Mouse (Mus musculus): Measurements from ENCODE around the gene Plin1. TPM values are rescaled to one million over a fixed set of nuclear protein-coding genes. Genes with fewer than 3 reads are reported as not detected.

The Plin1 gene
- polyA plus RNA-seq, 1 experiment from 2014 or later: not detected

DNA sequence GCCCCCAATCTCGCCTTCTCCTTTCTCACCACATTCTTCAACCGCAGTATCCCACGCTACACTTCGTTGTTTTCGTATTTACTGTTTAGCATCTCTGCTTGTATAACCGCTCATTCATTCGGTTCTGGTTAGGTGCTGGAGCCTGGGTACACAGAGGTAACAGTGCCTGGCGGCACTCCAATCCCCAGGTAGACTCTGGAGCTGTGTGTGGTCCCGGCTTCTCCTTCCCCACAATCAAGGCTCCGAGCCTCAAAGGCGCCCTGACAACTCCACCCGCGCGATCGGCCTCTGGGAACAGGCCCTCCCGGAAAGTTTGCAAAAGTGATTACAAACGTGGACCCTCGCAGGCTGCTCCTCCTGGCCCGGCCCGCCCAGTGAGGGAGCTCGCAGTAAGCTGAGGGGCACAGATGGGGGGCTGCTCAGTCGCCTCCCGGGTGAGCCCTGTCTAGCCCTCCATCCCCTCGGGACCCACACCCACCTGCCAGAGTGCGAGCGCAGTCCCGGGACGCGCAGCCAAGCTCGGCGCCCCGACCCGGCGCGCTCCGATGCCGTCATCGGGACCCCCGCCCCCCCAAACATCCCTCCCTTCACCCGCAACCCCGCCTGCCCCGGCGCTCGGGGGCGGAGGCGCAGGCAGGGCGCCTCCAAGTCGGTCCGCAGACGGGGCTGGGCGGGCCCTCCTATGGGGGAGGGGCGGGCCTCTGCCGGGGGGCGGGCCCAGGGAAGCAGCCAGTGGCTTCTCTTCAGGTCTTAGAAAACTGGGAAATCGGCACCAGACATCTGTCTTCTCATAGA is 17.3 kb downstream of the Plin1 start, which contains the start of gene Kif7:
Gene Kif7, minus strand, starts transcription at position 534 of the 795 bp plus-strand sequence.
- Histone ChIP-seq H3K79me2 (ENCODE audit: inconsistent target) (no peaks in the 10 kb centered on the region), H3K27ac (no peak within 1 kb of the TSS), H3K4me3 (ENCODE audit: inconsistent target) (peak within 1 kb of the TSS; percentile 34), H3K36me3 (ENCODE audit: inconsistent target) (no peaks in the 10 kb centered on the region)
- WGBS (ENCODE audit: missing documents): 3% methylated on average over 44 of the region's 55 CpGs

- H3K27ac ChIP-seq: no peak overlapping the region
- H3K79me2 ChIP-seq (ENCODE audit: inconsistent target): no peaks in the 10 kb centered on the region
- H3K4me3 ChIP-seq (ENCODE audit: inconsistent target): no peak overlapping the region
- 85% methylated on average over 17 of the region's 17 CpGs for WGBS (ENCODE audit: missing documents)
- H3K36me3 ChIP-seq (ENCODE audit: inconsistent target): no peaks in the 10 kb centered on the region
Measured at GRCm38 (mm10) chr7:79710831-79711230, 21.9 kb downstream of the Plin1 start.

- WGBS (ENCODE audit: missing documents): 17% methylated on average over 53 of the region's 55 CpGs
- H3K27ac ChIP-seq: no peak overlapping the region
- no peaks in the 10 kb centered on the region for H3K36me3 ChIP-seq (ENCODE audit: inconsistent target)
- no peaks in the 10 kb centered on the region for H3K79me2 ChIP-seq (ENCODE audit: inconsistent target)
- no peak overlapping the region for H3K4me3 ChIP-seq (ENCODE audit: inconsistent target)
Measured at GRCm38 (mm10) chr7:79710130-79710607, 22.5 kb downstream of the Plin1 start.

GRCm38 (mm10) chr7:79705210-79705609 is 27.5 kb downstream of the Plin1 start:
- no peaks in the 10 kb centered on the region for H3K36me3 ChIP-seq (ENCODE audit: inconsistent target)
- no peak overlapping the region for H3K27ac ChIP-seq
- no peaks in the 10 kb centered on the region for H3K79me2 ChIP-seq (ENCODE audit: inconsistent target)
- WGBS (ENCODE audit: missing documents): 86% methylated on average over 5 of the region's 5 CpGs
- no peak overlapping the region for H3K4me3 ChIP-seq (ENCODE audit: inconsistent target)

DNA sequence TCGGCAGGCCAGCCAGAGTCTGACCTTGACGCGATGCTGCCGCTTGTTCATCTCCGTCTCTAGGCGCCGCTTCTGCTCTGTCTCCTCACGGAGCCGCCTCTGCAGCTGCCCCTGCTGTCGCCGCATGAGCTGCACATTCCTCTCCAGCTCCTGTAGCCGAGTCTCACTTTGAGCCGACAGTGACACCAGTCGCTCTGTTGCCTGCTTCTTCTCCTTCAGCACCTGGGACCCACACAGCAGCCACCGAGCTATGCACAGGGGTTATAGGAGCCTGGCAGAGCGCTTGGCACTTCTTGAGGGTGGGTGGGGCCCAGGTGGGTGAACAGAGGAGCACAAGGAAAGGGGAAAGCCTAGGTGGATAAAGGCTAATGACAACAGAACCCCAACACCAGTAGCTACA is 29.9 kb downstream of the Plin1 start:
- WGBS (ENCODE audit: missing documents): 96% methylated on average over 16 of the region's 16 CpGs

DNA sequence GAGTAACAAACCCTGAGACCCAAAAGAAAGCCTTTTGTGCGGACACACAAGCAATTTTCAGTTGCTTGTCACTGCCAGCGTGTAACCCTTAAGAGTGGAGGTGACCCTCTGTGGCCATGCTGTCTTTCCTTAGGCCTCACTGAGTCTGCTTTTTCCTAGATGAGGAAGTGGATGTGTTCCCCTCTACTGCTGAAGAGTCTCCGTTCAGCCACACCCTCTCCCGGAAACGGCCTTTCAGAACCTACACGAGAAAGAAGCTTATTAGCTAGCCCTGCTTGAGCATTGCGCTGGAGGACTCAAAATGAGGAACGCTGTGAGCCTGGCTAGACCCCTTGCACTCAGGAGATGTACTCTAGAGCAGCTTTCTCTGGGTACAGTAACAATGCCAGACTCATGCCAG is 36.2 kb downstream of the Plin1 start:
- Histone ChIP-seq H3K36me3 (ENCODE audit: inconsistent target) (no peaks in the 10 kb centered on the region), H3K79me2 (ENCODE audit: inconsistent target) (no peaks in the 10 kb centered on the region), H3K4me3 (ENCODE audit: inconsistent target) (no peak overlapping the region), H3K27ac (no peak overlapping the region)
- whole genome bisulfite sequencing (ENCODE audit: missing documents): 73% methylated on average over 8 of the region's 8 CpGs

More for the DNA sequence above, 29.9 kb downstream of the Plin1 start:
- no peaks in the 10 kb centered on the region for H3K36me3 ChIP-seq (ENCODE audit: inconsistent target)
- no peak overlapping the region for H3K4me3 ChIP-seq (ENCODE audit: inconsistent target)
- H3K27ac ChIP-seq: no peak overlapping the region
- H3K79me2 ChIP-seq (ENCODE audit: inconsistent target): no peaks in the 10 kb centered on the region

- 100% methylated on average over 2 of the region's 2 CpGs for WGBS (ENCODE audit: missing documents)
Measured at GRCm38 (mm10) chr7:79680231-79680630, 52.5 kb downstream of the Plin1 start.

GRCm38 (mm10) chr7:79679186-79679585 is 53.5 kb downstream of the Plin1 start:
- no peaks in the 10 kb centered on the region for H3K36me3 ChIP-seq (ENCODE audit: inconsistent target)
- H3K27ac ChIP-seq: no peak overlapping the region
- H3K79me2 ChIP-seq (ENCODE audit: inconsistent target): no peaks in the 10 kb centered on the region
- H3K4me3 ChIP-seq (ENCODE audit: inconsistent target): no peak overlapping the region

More at GRCm38 (mm10) chr7:79680231-79680630, 52.5 kb downstream of the Plin1 start:
- Histone ChIP-seq H3K79me2 (ENCODE audit: inconsistent target) (no peaks in the 10 kb centered on the region), H3K4me3 (ENCODE audit: inconsistent target) (no peak overlapping the region), H3K27ac (no peak overlapping the region), H3K36me3 (ENCODE audit: inconsistent target) (no peaks in the 10 kb centered on the region)

DNA sequence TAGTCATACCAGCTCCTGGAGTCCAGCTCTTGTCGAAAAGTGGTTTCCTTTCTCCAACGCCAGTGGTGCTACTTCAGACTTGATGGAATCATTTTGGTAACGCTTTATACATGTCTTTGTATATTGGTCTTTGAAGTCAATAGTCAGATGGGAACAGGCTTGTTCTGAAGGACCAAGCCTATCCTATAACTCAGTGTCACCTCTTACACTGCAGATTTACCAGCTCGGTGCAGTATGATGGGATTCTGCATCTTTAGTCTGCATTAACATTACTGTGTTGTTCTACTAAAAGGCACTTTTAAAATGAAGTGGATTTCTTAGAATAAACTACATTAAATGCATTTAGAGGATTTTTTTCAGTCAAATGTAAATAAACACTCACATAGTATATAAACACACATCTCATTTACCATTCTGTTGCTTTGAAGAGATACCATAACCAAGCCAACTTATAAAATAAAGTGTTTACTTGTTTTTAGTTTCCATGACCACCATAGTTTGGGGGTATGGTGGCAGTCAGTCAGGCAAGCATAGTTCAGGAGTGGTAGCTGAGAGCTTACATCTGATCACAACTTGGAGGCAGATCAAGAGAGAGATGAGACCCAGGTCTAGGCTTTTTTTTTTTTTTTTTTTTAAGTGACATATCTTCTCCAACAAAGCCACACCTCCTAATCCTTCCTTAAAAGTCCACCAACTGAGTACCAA is 61.7 kb downstream of the Plin1 start:
- no peaks in the 10 kb centered on the region for H3K36me3 ChIP-seq (ENCODE audit: inconsistent target)
- H3K4me3 ChIP-seq (ENCODE audit: inconsistent target): no peak overlapping the region
- WGBS (ENCODE audit: missing documents): 93% methylated on average over 4 of the region's 4 CpGs
- H3K79me2 ChIP-seq (ENCODE audit: inconsistent target): no peaks in the 10 kb centered on the region
- H3K27ac ChIP-seq: no peak overlapping the region

Other genes with a start within 250 kb of the Plin1 start
- not detected in 3 replicates for gene Rhcg, start 115.2 kb downstream of the Plin1 start, polyA plus RNA-seq (2018)
- gene Ticrr, start 72.7 kb downstream of the Plin1 start, polyA plus RNA-seq (2018): 0.12 to 2.8 TPM (median 1.6 TPM) in 3 replicates
- 0.44 to 1.3 TPM (median 0.49 TPM) in 3 replicates for gene Kif7, start 17.2 kb downstream of the Plin1 start, polyA plus RNA-seq (2018)
- 5.4 to 5.6 TPM (median 5.5 TPM) in 3 replicates for gene Pex11a, start 10.2 kb upstream of the Plin1 start, polyA plus RNA-seq (2018)
- 0.06 TPM in 1 of 3 replicates, not detected in the others for gene Wdr93, start 10.3 kb upstream of the Plin1 start, polyA plus RNA-seq (2018)
- gene Mesp1, start 60.9 kb upstream of the Plin1 start, polyA plus RNA-seq (2018): not detected in 3 replicates
- gene Mesp2, start 77.8 kb upstream of the Plin1 start, polyA plus RNA-seq (2018): 0.12 TPM in 1 of 3 replicates, not detected in the others
- 640 to 2,077 TPM (median 1,213 TPM) in 3 replicates for gene Anpep, start 128.2 kb upstream of the Plin1 start, polyA plus RNA-seq (2018)
- 9.2 to 13.3 TPM (median 12.1 TPM) in 3 replicates for gene Ap3s2, start 187.7 kb upstream of the Plin1 start, polyA plus RNA-seq (2018)
- gene Arpin, start 202.5 kb upstream of the Plin1 start, polyA plus RNA-seq (2018): 3.9 to 6.0 TPM (median 5.8 TPM) in 3 replicates